Mouse (Mus musculus) testis, adult 2 months (tissue): Measurements from ENCODE around the gene 6030468B19Rik.

Experiments
- CTCF ChIP-seq: fragments of 200-500 bp; IDR thresholded peaks from 2 replicates; pipeline ENCODE4 v1.5.1; 2012; ENCODE audit warnings: low read depth, mild to moderate bottlenecking, inconsistent platforms, low read length, moderate library complexity; ENCODE audit not compliant: control insufficient read depth, insufficient read depth, insufficient replicate concordance
- POLR2A ChIP-seq: fragments of 200-500 bp; IDR thresholded peaks from 2 replicates; pipeline ENCODE4 v1.6.1; 2012; ENCODE audit warnings: low read depth, mild to moderate bottlenecking, inconsistent platforms, low read length, moderate library complexity; ENCODE audit not compliant: control insufficient read depth

- TF ChIP-seq CTCF (no peak), POLR2A (no peak)
These were observed 19.4 kb upstream of the 6030468B19Rik start for GRCm38 (mm10) chr11:117778031-117778430.
